Mouse (Mus musculus): ENCODE measurements around the gene Rpl21.
A peak's percentile ranks its signal among the peaks of the same experiment; 100 is the strongest.
"Not testable (repeated sequence)": the region's sequence is repeated elsewhere in the genome, so short reads cannot be mapped to it uniquely, and the experiment has no call there.

Gene Rpl21

DNA sequence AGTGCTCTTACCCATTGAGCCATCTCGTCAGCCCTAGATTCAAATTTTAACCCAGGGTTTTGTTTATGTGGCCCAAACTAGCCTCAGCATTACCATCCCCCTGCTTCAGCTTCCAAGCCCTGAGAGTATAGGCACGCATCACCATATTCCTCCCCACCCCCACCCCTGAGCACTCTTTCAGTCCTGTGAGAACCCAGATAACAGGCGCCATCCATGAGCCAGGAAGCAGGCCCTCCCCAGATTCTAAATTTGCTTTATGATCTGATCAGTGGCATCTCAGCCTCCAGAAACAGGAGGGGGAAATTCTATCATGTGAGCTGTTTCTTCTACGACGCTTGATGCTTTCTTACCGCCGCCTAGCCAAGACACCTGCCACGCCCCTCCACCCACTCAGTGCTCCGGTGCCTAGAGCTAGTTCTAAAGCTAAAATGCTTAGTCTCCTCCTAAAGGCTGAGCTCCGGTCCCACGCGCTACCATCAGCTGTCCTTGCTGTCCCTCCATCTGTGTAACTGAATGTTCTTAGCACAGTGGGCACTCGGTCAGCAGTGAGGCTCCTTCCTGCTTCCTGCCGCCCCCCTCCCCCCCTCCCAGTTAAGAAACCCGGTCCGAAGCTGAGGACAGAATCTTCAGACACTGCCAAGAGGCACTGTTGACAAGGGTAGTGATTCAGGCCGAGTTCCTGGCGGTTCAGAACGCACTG is 34.7 kb downstream of the Rpl21 start:
- DNase-seq (ENCODE audit: extremely low spot score): peak; percentile 32

GRCm38 (mm10) chr5:146867946-146868314 is 35.2 kb downstream of the Rpl21 start:
- DNase-seq (ENCODE audit: extremely low spot score): peak; percentile 15

GRCm38 (mm10) chr5:146872981-146873631 is 40.4 kb downstream of the Rpl21 start:
- DNase-seq (ENCODE audit: extremely low spot score): no peak

DNA sequence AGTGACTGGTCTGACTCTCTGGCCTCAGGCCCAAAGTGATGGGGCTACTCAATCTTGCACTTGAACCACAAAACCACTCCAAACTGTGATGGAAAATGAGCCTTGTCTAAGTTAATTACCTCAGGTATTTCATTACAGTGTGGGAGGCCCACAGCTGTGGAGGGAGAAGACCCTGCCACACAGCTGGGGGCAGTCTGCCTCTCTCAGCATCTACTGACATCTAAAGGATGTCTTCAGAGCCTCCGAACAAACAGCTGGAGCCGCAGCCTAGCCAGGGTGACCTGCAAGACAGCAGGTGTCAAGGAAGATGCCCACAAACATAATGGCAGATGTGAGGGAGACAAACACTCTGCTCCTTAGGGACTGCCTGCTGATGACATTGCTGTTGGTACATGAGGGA is 43.3 kb downstream of the Rpl21 start:
- DNase-seq (ENCODE audit: extremely low spot score): no peak

- not testable (repeated sequence) for DNase-seq (ENCODE audit: extremely low spot score)
These were observed 45.2 kb downstream of the Rpl21 start for GRCm38 (mm10) chr5:146877882-146878281.

DNA sequence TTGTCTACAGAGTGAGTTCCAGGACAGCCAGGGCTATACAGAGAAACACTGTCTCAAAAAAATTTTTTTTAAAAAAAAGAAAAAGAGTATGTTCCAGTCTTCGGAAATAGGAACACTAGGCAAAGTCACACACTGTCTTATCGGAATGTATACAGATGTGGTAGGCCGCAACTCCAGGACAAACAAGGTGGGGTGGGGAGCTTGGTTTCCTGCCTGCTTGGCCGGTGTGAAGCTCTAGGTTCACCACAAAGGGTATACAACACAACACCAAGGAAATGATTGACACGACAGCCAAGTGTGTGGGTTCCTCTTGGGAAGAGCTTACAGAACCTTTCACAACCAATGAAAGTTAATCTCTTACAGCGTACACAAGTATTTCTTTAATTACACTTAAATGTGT is 49.6 kb downstream of the Rpl21 start:
- no peak for DNase-seq (ENCODE audit: extremely low spot score)

DNA sequence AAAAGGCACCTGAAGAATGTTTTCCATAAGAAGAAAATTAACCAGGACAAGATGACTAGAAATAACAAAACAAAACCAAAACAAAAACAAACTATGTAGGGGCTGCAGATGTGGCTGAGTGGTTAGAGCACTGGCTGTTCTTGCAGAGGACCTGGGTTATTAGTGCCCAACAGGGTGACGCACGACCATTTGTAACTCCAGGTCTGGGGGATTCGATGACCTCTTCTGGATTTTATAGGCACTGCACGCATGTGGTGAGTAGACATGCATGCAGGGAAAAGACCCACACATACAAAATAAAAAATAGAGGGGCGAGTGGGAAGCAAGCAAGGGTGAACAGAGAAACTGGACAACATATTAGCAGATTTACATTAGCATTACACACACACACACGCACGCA is 50.4 kb downstream of the Rpl21 start:
- no peak for DNase-seq (ENCODE audit: extremely low spot score)

GRCm38 (mm10) chr5:146883486-146884272 is 51.0 kb downstream of the Rpl21 start:
- no peak for DNase-seq (ENCODE audit: extremely low spot score)

Data from embryo, embryonic 9.5 days (tissue).